Mouse (Mus musculus) inflammation-experienced regulatory T-cells (primary cell): ENCODE measurements around the gene Setd1b. TPM values are rescaled to one million over a fixed set of nuclear protein-coding genes. Genes with fewer than 3 reads are reported as not detected.

Source experiments
- polyA plus RNA-seq, 2 experiments: library from polyadenylated mRNA; unstranded; fragments of 100-300 nt; shearing (Covaris generic); gene quantifications; one replicate each; pipeline ENCODE4 v1.2.1; 2017

The Setd1b gene
- polyA plus RNA-seq, result 1 to 10 TPM; 8.2 to 9.2 TPM

GRCm38 (mm10) chr5:123142161-123143157, at the start of gene Setd1b:
Setd1b (plus strand) TSS chr5:123142193.

GRCm38 (mm10) chr5:123132308-123133071, 9.5 kb upstream of the Setd1b start, which contains the start of gene Rhof:
Rhof (minus strand) TSS chr5:123132692.

GRCm38 (mm10) chr5:123169284-123169683, 27.3 kb downstream of the Setd1b start, which contains the start of gene Psmd9:
Psmd9 (plus strand) TSS chr5:123169413.

GRCm38 (mm10) chr5:123182651-123183050, 40.7 kb downstream of the Setd1b start, which contains the start of gene Hpd:
Hpd (minus strand) TSS chr5:123182727.

Other genes starting within 250 kb of the Setd1b start
- 10 to 100 TPM; 27.9 to 34.6 TPM for gene Kdm2b, start 152.4 kb upstream of the Setd1b start, polyA plus RNA-seq
- 100 to 1,000 TPM; 141 to 160 TPM for gene Orai1, start 127.1 kb upstream of the Setd1b start, polyA plus RNA-seq
- 1 to 10 TPM in 1 of 2 experiments, under 1 TPM in 1; 0.95 to 2.7 TPM for gene Morn3, start 95.2 kb upstream of the Setd1b start, polyA plus RNA-seq
- 1 to 10 TPM; 5.2 to 7.4 TPM for gene Tmem120b, start 73.8 kb upstream of the Setd1b start, polyA plus RNA-seq
- gene Rhof, start 9.5 kb upstream of the Setd1b start, polyA plus RNA-seq, result 100 to 1,000 TPM; 197 to 225 TPM
- gene Psmd9, start 27.2 kb downstream of the Setd1b start, polyA plus RNA-seq, result 10 to 100 TPM; 47.8 to 56.9 TPM
- gene Hpd, start 40.5 kb downstream of the Setd1b start, polyA plus RNA-seq, result 1 to 10 TPM in 1 of 2 experiments, not detected in 1; 1.8 TPM
- gene Wdr66, start 109.9 kb downstream of the Setd1b start, polyA plus RNA-seq, result 1 to 10 TPM; 1.8 to 3.1 TPM
- 1 to 10 TPM; 6.6 to 7.8 TPM for gene Bcl7a, start 201.6 kb downstream of the Setd1b start, polyA plus RNA-seq